Mouse (Mus musculus): ENCODE results near the gene Tub.

Tub gene

GRCm38 (mm10) chr7:108950312-108950761 is at the start of gene Tub:
Gene Tub, plus strand, starts transcription at chr7:108950338.
- peak; percentile 61 for DNase-seq (ENCODE audit: low spot score)

GRCm38 (mm10) chr7:108903969-108904368 is 46.2 kb upstream of the Tub start:
- DNase-seq (ENCODE audit: low spot score), result no peak

- DNase-seq (ENCODE audit: low spot score), result no peak
Observed at GRCm38 (mm10) chr7:108927043-108927442, 23.1 kb upstream of the Tub start.

- DNase-seq (ENCODE audit: low spot score), result no peak
Observed at GRCm38 (mm10) chr7:108928280-108929188, 21.6 kb upstream of the Tub start.

GRCm38 (mm10) chr7:108929726-108930393 is 20.3 kb upstream of the Tub start, which contains the start of gene Nlrp10:
Gene Nlrp10, minus strand, starts transcription at chr7:108930178.
- no peak for DNase-seq (ENCODE audit: low spot score)

GRCm38 (mm10) chr7:108933794-108934731 is 16.1 kb upstream of the Tub start, which contains the start of gene Eif3f:
Gene Eif3f, plus strand, starts transcription at chr7:108934417.
- peak; percentile 94 for DNase-seq (ENCODE audit: low spot score)

- DNase-seq (ENCODE audit: low spot score), result no peak
Observed at GRCm38 (mm10) chr7:108934836-108935235, 15.3 kb upstream of the Tub start.

GRCm38 (mm10) chr7:108935411-108935810 is 14.7 kb upstream of the Tub start:
- DNase-seq (ENCODE audit: low spot score), result no peak

- DNase-seq (ENCODE audit: low spot score), result no peak
Observed at GRCm38 (mm10) chr7:108936591-108936990, 13.5 kb upstream of the Tub start.

- DNase-seq (ENCODE audit: low spot score), result no peak
Observed at GRCm38 (mm10) chr7:108941466-108941865, 8.7 kb upstream of the Tub start.

- no peak for DNase-seq (ENCODE audit: low spot score)
Observed at GRCm38 (mm10) chr7:108944002-108944401, 6.1 kb upstream of the Tub start.

- DNase-seq (ENCODE audit: low spot score), result no peak
Observed at GRCm38 (mm10) chr7:108948611-108949010, 1.5 kb upstream of the Tub start.

- DNase-seq (ENCODE audit: low spot score), result no peak
Observed at GRCm38 (mm10) chr7:108949301-108949700, 837 bp upstream of the Tub start.

GRCm38 (mm10) chr7:108950762-108951331 is 709 bp downstream of the Tub start:
- DNase-seq (ENCODE audit: low spot score), result peak; percentile 35

GRCm38 (mm10) chr7:108952801-108953200 is 2.7 kb downstream of the Tub start:
- DNase-seq (ENCODE audit: low spot score), result no peak

GRCm38 (mm10) chr7:108954185-108954584 is 4.0 kb downstream of the Tub start:
- peak; percentile 39 for DNase-seq (ENCODE audit: low spot score)

- no peak for DNase-seq (ENCODE audit: low spot score)
Observed at GRCm38 (mm10) chr7:108957734-108958133, 7.6 kb downstream of the Tub start.

- no peak for DNase-seq (ENCODE audit: low spot score)
Observed at GRCm38 (mm10) chr7:108965968-108966367, 15.8 kb downstream of the Tub start.

GRCm38 (mm10) chr7:108966742-108967362 is 16.7 kb downstream of the Tub start:
- DNase-seq (ENCODE audit: low spot score), result no peak

GRCm38 (mm10) chr7:108968201-108968600 is 18.1 kb downstream of the Tub start:
- no peak for DNase-seq (ENCODE audit: low spot score)

- no peak for DNase-seq (ENCODE audit: low spot score)
Observed at GRCm38 (mm10) chr7:108972273-108972672, 22.1 kb downstream of the Tub start.

All from testis, postnatal 14 days (tissue).